Mouse (Mus musculus): ENCODE results near the gene Wars. TPM values are rescaled to one million over a fixed set of nuclear protein-coding genes. Genes with fewer than 3 reads are reported as not detected.

Gene Wars
- total RNA-seq, 2 experiments from 2014 or later = 23.5 to 29.2 TPM

DNA sequence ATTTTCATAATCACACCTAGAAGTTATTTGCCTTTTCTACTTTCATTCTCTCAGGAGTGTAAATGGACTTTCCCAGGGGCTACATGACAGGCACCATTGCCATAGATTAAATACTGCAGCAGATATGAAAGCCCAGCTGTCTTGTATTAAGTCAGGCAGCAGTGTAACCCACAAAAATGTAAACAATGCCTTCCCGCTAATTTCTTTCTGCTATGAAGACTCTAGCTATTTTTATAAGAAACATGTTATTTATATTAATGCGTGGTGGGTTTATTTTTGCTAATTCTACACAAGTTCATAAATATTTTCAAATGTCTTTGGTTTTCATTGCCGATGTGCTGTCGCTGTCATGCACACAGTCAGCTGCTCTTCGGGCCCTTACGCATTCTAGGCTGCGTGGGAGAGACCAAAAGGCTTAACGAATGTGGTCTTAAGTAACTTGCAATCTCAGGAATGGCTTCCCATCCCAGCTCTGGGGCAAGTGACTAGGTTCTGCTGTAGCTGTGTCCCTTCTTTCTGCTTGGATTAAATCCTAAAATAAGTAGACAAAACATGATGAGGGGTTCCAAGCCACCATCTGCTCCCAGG lies 16.0 kb upstream of the Wars start:
- DNase-seq (ENCODE audit: low spot score) = no peak

DNA sequence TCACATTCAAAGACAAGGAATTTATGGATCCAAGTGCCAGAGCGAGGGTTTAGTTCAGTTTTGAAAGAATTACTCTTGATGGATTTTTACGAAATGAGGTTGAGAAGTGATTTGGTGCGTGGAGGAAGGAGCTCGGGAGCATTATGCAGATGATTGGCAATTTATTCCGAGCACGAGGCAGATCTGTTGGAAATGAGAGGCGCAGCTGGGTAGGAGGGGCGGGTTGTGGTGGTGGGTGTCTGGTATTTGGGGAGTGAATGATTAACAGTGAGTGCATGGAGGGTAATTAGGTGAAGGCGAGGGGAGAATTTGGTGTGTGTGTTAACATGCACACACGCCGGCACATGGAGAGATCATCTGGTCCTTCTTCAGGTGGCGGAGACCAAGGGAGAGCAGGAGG lies 12.4 kb upstream of the Wars start:
- no peak for DNase-seq (ENCODE audit: low spot score)

DNA sequence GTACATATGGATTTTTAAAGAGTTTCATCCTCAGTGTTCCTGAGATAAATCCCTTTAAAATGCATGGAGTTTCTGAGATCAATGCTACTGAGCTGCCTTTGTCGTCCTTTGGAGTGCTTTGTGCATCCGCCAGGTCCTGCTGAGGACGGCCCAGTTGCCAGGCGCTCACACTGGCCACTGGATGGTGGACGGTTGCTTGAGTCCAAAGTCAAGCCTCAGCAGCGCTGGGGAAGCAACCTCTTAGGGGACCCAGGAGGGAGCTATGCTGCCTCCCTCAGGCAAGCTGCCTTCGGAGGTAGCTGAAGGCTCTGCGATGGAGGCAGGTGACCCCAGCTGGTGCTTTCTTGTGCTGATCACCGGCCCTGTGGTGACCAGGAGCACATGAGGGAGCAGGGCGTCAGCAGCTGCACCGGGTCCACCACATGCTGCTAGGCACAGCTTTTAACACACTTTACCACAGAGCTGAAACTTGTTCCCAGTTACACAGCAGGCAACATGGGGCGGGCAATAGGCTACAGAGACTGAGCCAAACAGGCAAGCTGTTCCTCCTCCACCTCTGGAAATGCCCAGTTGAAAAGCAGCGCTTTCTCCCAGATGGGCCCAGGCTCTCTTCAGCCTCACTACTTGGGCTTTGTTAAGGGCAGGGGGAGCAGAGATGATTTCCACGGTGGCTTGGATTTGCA lies 11.8 kb upstream of the Wars start:
- DNase-seq (ENCODE audit: low spot score) = no peak

DNA sequence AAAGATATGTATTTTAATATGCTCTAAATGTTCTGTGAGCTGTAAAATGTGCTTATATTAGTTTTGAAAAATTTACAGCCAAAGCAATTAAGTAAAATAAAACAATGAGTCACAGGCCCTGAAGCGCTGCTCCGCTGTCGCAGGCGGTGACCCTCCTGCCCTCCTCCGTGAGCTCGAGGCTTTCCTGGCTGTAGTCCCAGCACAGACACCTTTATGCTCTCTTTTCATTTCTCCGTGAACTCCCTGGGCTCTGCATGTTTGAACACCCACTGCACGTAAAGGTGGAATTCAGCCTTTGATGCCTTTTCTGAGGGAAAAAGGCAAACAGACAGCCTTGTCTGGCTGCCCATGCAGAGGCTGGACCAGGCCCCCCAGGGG lies 10.3 kb upstream of the Wars start:
- DNase-seq (ENCODE audit: low spot score) = no peak

DNA sequence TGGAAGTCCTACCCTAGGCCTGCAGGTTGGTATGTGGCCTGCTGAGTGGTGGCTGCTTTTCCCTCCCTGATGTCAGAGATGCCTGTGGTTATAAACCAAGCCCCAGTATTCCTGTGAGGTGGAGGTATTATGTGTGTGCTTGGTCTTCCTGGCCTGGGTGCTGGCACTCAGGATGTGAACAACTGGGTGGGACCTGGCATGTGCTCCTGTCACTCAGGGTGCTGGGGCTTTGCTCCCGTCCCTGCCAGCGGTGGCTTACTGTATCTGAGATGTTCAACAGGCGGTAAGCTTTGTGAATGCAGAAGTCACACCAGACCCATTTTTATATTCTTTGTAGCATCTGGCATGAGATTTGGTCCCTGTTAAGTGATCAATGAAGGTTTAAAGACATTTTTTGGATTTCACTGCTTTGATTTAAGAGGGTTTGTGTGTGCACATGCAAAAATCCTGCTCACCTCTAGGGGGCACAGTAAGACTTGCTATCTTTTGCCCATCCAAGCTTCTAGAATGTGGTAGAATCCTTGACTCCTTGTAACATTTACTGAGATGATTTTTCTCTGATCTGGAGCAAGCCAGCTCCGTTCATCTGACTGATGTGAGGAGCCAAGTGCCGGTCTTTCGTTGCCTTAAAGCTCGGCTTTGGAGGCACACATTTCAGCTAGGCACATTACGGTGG lies 9.8 kb upstream of the Wars start:
- peak; percentile 63 for DNase-seq (ENCODE audit: low spot score)

DNA sequence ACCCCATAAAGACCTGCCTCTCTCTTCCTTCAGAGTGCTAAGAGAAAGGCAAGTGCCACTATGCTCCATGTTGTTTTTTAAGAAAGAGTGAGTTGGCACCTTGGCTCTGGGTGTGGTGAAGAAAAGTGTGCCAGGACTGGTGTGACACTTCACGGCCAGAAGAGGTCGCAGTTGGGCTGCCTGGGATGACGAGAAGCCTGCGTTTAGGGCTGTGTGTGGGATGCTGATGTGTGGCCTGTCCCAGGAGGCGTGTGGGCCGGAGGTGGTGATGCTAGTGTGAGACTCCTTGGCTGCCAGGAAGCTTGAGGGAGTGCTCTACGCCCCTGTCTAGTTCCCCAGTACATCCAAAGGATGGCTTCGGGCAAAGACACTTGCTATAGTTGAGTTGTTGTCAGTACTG lies 9.0 kb upstream of the Wars start:
- peak; percentile 56 for DNase-seq (ENCODE audit: low spot score)

DNA sequence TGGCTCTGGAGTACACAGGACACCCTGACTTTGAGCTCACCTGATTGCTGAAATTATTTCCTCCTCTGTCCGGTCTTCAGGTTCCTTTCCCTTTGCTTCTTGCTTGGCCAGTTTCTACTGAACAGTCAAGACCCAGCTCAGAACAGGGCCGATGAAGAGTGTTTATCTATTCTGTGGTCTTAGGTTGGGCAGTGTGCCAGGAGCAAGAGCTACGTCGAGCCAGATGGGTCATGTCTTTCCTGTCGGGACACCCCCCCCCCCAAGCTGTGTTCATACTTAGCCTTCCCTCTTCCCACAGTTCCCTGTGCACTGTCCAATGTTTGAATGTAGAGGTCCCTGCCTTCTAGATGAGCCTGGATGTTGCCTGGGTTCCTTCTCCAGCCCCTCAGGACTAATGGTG lies 7.4 kb upstream of the Wars start:
- DNase-seq (ENCODE audit: low spot score) = no peak

DNA sequence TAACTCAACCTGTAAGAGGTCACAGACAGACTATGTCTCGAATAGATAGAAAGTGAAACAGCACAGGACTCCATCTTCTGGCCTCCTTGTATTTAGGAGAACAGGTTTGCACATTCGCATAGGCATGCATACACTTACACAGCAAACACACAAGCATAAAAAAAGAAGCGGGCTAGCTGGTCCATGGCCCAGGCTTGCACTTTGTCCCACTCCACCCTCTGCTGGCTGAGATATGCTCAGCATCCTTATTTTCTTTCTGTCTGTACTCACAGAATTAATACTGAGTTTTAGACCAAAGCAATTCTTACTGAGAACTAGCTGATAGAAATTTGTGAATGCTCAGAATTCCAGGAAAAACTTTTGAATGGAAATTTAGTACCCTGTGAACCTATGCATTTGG lies 2.0 kb upstream of the Wars start:
- DNase-seq (ENCODE audit: low spot score) = peak; percentile 27

DNA sequence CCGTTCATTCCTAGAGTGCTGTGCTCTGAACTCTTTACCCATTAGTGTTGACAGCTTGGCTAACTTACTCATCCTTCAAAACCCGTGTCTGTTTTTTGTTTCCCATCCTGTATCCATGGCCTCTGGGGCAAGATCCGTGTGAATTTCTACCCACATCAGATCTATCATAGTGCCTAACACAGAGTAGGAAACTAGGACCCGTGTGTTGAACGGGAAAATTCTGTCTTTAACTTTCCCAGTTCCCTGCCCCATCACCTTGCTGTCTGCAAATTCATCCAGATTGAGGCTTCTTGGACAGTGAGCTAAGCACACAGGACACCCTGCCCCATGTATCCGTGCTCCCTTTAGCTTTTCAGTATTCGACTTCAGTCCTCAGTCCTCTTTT lies 450 bp upstream of the Wars start:
- DNase-seq (ENCODE audit: low spot score) = no peak

DNA sequence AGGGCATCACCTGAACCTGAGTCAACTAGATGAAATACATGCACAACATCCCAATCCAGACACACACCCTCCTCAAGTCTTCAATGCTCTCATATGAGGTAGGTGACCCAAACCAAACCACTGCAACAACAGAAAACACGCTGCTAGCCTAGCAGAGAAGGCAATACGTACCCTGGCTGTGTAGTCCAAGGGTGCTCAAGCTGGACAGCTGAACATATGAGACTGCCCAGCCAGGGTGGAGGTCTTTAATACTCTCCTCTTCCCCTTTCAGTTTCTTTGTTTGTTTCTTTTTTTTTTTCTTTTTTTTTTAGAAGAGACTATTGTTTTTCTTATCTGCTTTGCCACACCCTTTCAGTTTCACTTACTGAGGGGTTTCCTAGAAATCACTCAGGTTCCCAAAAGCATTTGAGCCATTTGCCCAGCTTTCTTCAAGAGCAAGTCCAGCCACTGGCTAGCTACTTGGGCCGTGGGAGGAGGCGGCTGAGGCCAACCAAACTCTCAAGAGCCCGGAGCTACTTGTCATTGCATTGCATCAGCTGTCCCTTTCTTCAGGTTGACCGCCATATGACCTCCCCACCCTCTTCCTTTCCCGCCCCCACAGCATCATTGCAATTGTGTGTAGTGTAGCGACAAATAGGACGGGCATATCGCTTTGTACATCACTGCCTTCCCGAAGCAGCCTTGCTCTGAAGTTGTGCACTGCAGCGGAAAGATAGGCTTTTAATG lies 822 bp downstream of the Wars start, which contains the start of gene Wdr25:
Gene Wdr25, plus strand, starts transcription at position 643 of the 726 bp plus-strand sequence.
- DNase-seq (ENCODE audit: low spot score) = no peak

DNA sequence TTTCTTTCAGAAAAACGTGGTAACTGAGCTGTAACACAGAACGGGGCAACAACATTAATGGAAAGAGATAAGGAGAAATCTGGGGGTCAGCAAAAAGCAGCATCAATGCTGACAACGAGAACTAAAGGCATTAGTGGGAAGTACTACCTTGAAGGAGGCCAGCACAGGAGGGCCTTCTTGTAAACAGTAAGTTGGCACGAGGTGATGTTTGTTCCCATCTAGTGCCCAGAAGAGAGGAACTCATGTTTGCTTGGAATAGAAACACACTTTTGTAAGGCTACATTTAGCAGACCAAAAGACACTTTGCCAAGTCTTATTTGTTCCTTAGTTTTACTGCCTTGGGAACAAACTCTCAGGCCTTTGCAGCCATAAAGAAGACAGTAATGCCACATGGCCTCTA lies 5.3 kb downstream of the Wars start:
- DNase-seq (ENCODE audit: low spot score) = no peak

DNA sequence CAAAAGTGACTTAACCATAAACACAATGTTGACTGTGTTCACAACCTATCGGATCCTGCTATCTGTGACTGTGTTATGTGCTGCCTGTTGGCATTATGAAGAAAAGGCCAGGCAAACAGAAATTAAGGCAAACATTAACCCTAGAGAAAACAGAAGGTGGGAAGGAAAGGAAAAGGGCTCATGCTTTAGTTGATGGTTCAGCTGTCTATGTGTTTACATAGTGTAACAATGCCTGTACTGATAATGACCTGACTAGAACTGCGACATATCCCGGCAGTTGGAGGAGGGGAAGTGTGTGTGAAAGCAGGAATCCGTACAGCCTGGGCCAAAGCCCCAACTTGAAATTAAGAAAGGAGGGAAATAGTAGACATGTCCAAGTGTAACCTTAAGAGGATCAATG lies 6.9 kb downstream of the Wars start:
- no peak for DNase-seq (ENCODE audit: low spot score)

DNA sequence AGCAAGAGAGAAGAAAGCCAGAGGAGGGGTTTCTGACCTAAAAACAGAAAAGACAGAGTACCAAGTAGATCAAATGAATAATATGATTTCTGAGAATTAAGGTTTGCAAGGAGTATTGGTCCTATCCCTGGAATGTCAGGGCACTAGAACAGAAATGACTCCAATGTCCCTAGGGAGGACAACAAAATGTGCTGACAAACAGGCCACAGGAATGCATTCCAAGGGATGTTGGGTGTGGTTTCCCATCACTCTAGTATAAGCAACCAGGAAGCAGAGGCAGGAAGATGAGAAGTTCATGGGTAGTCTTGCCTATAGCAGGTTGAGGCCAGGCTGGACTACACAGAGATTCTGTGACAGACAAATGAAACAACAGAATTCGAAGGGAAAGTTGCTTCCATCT lies 8.1 kb downstream of the Wars start:
- no peak for DNase-seq (ENCODE audit: low spot score)

DNA sequence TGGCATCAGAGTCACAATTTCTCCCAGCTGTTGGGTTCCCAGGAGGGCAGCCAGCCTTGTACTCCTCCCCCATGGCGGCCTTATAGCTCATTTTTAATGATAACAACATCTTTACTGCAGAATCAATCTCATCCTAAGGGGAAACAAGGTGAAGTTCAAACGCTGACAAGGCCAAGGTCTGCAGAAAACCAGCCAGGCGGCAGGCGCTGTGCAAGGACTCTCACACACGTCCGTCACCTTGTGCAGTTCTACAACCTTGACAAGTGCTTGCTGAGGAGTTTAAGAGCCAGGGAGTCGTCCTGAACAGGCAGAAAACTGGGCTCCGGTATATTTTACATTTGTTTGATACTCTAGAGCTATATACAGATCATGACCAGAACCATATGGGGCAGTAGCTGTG lies 11.2 kb downstream of the Wars start:
- no peak for DNase-seq (ENCODE audit: low spot score)

DNA sequence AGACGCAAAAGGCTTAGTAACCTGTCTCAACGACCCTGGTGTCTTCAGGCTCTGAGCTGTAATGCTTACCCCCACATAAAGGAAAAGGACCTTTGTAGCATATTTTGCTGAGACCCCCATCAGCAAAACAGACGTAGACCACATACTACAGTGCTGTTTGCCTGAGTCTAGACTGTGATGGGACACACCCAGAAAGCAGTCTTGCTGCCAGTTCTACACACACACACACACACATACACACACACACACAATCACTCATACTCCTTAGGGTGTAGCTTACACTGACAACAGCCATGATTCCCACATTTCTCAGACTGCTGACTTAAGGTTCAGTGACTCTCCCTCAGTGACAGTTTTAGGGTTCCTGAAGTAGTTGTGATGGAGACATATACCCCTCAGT lies 12.8 kb downstream of the Wars start:
- DNase-seq (ENCODE audit: low spot score) = no peak

DNA sequence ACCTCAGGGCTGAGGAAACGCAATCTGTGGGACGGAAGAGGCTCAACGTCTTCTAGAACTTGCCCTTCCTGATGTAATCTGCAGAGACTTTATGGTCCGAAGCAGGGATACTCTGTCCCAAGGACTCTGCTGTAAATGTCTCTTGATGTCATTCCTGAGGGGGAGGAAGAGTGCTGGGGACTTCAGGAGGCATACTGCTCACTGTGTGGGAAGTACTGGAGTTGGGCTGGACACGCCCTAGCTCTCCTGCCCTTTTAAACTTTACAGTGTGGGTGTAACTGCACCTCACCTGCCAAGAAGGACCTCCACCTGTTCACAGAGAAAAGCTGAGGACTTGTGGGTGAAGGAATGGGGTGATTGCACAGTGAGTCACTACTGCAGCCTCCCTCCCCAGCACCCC lies 13.4 kb downstream of the Wars start:
- no peak for DNase-seq (ENCODE audit: low spot score)

DNA sequence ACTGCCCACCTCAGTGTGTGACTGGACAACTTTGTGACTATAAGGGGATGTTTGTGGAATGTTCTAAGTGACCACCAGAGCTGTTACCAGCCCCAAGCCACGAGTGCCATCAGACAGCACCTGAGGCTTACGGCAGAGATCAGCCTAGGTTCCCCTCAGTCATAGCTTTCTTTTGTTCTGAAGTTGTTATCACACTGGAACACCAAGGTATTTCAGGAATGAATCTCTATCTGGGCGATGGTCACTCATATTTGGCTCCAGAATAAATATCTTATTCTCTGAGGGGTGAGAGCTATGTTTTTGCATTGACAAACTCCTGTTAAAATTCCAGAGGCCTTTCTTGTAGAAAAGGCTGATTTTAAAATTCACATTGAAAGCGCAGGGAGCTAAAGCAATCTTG lies 14.8 kb downstream of the Wars start:
- DNase-seq (ENCODE audit: low spot score) = no peak

DNA sequence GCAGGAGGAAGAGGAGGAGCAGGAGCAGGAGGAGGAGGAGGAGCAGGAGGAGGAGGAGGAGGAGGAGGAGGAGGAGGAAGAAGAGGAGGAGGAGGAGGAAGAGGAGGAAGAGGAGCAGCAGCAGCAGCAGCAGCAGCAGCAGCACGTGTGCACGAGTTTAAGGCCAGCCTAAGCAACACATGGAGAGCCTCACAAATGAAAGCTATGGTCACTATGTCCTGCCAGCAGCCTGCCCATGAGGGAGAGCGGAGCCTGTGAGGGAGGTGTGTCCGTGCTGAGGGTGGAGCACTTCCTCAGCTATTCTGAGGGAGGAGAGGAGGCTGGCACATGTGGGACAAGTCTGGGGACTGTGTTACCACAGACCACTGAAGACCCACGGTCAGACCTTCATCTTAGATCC lies 20.9 kb downstream of the Wars start:
- DNase-seq (ENCODE audit: low spot score) = no peak

DNA sequence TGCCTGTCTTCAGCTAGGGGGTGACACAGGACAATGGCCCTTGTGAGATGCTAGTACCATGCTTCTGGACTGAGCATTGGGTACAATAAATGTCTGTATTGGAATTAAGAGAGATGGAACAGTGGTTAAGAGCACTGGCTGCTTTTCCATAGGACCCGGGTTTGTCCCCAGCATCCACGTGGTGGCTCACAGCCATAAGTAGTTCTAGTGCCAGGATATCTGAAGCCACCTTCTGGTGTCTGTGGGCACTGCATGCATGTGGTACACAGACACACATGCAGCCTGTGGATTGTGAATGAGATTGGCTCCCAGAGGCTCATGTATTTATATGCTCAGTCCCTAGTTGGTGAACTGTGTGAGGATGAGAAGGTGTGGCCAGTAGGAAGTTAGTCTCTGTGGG lies 24.4 kb downstream of the Wars start:
- no peak for DNase-seq (ENCODE audit: low spot score)

DNA sequence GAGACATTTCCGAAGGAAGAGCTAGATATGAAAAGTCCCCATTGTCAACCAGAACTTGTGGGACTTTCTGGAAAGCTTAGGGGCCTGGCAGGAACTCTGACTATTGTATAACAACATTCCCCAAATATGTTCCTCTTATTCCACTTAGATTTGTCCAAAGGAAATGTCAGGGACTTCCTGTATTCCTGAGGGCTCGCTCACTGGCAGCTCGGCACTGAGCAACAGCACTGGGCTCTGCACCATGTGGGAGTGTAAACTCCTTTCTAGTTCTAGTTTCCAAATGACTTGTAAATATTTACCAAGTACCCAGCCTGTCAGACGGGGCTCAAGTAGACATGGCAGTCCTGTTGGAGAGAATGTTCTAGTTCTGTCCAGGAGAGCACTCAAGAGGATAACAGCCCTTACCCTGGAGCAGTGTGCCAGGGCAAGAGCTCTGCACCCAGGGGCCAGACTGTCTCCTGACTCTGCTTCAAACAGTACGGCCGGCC lies 28.9 kb downstream of the Wars start:
- DNase-seq (ENCODE audit: low spot score) = no peak

DNA sequence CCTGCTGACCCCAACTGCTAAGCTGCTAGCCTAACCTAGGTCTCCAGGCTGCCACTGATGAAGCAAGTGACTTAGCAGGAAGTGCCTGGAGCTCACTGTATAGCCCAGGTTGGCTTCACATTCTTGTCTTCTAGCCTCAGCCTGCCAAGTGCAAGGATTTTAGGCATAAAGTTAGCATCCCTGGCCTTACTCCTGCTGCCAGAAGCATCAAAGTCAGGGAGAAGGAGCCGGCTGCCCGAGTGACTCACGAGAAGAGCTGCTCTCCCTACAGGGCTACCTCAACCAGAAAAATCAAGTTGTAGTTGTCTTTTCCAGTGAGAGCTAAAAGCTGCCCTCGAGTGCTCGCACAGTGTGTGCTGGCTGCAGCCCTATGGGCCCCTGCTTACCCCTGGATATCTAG lies 35.5 kb downstream of the Wars start:
- DNase-seq (ENCODE audit: low spot score) = no peak

DNA sequence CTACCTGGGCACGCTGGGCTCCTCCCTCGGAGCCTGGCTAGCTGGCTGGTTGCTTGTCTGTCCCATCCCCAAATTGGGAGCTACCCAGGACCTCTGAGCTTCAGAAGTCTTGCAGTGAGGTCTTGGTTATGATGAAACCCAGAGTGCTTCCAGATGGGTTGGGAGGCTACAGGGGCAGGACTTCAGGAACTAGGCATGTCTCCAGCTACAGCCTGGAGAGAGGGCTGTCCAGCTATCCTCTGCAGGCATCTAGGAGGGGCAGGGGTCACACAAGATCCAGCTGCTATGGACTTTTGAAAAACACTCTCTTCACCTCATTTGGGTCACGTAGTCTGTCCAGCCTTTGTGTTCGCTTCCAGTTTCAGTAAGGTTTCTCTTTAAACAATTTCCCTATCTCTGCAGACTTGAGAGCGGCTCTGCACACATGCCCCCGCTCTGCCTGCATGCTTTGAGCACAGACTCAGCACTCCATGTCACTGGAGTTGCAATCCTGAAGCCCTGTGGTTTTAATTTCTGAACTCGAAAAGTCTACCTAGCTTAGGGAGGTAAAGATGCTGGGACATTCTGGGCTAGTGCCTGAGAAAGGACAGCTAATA lies 36.3 kb downstream of the Wars start:
- peak; percentile 49 for DNase-seq (ENCODE audit: low spot score)
